ENCODE assay signal across 8 mouse cellular contexts in the genomic region with DNA sequence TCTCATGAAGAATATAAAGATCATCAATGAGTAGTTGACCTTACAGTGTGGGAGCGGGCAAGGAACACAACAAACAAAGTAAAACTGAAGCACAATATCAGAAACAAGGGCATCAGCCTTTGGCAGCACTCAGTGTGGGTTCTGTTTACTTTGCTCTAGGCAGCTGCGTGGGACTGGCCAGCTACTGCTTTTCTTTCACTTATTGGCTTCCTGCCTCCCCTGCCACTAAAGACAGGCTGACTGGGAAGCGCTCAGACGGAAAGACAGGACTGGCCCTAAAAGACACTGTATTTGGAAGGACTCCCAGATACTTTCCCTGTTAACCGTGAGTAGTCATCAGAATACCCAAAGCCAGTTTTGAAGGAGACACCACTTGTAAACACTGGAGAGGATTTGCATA.
DNase-seq lines count a peak whose midpoint lies in the region; TF ChIP-seq lines count a peak whose summit lies in the region.

No protein-coding gene starts in this region.

- TF ChIP-seq POLR2A in brain, embryonic 14.5 days (IDR thresholded peaks at IDR 0.05; ENCODE audit: borderline replicate concordance, extremely low read depth, insufficient read depth, insufficient read length, poor library complexity, severe bottlenecking): no peak

- peak; percentile 16 for DNase-seq in adrenal gland, postnatal 10 days
- no peak for DNase-seq in adrenal gland, adult 18-20 months (ENCODE audit: low spot score in 2 of 2)
- DNase-seq in kidney, adult 18-20 months: peak; percentile 7
- no peak for DNase-seq in kidney, adult 11 months
- DNase-seq in brain, embryonic 14.5 days (ENCODE audit: low read depth): peak; percentile 65
- peak; percentile 33 to 52 for DNase-seq in kidney, postnatal 4 days
- DNase-seq in right cerebral cortex, adult 2 months (ENCODE audit: low spot score in 2 of 2): no peak
- DNase-seq in MN1 (ENCODE audit: low spot score): no peak

- TF ChIP-seq CTCF in brain, embryonic 14.5 days (IDR thresholded peaks at IDR 0.05; ENCODE audit: borderline replicate concordance, extremely low read depth, insufficient read depth, insufficient read length): no peak

Comparison
In these comparisons a context has a peak if more than half of its experiments do, and no peak if none do; other contexts are left out.
1. DNase-seq: peak in adrenal gland, postnatal 10 days (single experiment), kidney, adult 18-20 months (single experiment), brain, embryonic 14.5 days (single experiment) and kidney, postnatal 4 days (2 of 2); none in adrenal gland, adult 18-20 months (0 of 2), kidney, adult 11 months (single experiment), right cerebral cortex, adult 2 months (0 of 2) and MN1 (single experiment).